Mouse (Mus musculus) cortical plate, adult 2 months (tissue): ENCODE results near the gene Gcn1l1. TPM values are rescaled to one million over a fixed set of nuclear protein-coding genes. Genes with fewer than 3 reads are reported as not detected.

Experiments
- H3K27ac ChIP-seq: fragments of 200-500 bp; 2 replicates; pipeline ENCODE4 v1.5.1; 2012; ENCODE audit warnings: low read length, control low read depth, inconsistent platforms; ENCODE audit not compliant: insufficient read depth
- H3K4me1 ChIP-seq: fragments of 200-500 bp; 2 replicates; pipeline ENCODE4 v1.6.1; 2011; ENCODE audit warnings: low read length; ENCODE audit not compliant: control insufficient read depth, insufficient read depth
- H3K4me3 ChIP-seq: fragments of 200-500 bp; 2 replicates; pipeline ENCODE4 v1.5.1; 2011; ENCODE audit warnings: mild to moderate bottlenecking, low read length, control low read depth; ENCODE audit not compliant: insufficient read depth
- CTCF ChIP-seq: fragments of 200-500 bp; IDR thresholded peaks from 2 replicates; pipeline ENCODE4 v1.5.1; 2011; ENCODE audit warnings: mild to moderate bottlenecking, control low read depth, low read length; ENCODE audit not compliant: insufficient read depth; ENCODE audit errors: extremely low read depth
- POLR2A ChIP-seq: fragments of 200-500 bp; IDR thresholded peaks from 2 replicates; pipeline ENCODE4 v1.6.1; 2011; ENCODE audit warnings: mild to moderate bottlenecking, low read length, control low read depth; ENCODE audit not compliant: insufficient read depth; ENCODE audit errors: extremely low read depth
- polyA plus RNA-seq: library from polyadenylated mRNA; depleted of rRNA; stranded (reverse); fragments of >200 nt; gene quantifications from 2 replicates; pipeline ENCODE4 v1.2.3, GENCODE M21; 2012

Gene Gcn1l1
- polyA plus RNA-seq, 1 experiment, result 36.0 TPM

DNA sequence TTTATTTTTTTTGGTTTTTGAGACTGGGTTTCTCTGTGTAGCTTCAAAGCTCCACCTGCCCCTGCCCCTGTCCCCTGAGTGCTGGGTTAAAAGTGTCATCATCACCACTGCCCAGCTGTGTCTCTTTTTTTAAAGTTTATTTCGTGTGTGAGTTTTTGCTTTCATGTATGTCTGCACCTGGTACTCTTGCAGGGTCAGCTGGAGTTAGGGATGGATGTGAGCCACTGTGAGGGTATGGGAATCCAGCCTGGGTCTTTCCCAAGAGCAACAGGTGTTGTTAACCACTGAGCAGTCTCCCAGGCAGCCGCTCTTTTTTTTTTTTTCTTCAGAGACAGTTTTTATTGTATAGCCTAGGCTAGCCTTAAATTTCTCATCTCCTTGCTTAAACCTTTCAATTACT lies 21.7 kb downstream of the Gcn1l1 start:
- Histone ChIP-seq H3K4me3 (no peak overlapping the region), H3K27ac (no peak overlapping the region), H3K4me1 (no peaks in the 10 kb centered on the region)
- TF ChIP-seq CTCF, result no peak
- no peak for TF ChIP-seq POLR2A

DNA sequence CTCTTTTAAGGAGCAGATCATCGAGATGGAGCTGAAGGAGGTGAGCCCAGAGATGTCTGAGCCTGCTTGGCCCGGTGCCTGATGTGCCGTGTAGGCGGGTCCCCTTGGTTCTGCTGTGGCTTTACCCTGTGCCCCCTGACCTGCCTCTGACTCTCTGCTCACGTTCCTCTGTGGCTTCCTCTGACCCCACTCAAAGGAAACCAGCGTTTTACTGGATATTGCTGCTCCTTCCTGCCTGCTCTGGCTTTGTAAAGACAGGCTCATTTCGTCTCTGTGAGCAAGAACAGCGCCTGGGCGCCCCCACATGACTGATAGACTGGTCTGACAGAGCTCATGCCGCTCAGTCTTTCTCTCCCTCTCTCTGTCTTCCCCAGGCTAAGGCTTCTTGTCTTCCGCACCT lies 26.0 kb downstream of the Gcn1l1 start:
- Histone ChIP-seq H3K4me3 (no peak overlapping the region), H3K4me1 (no peaks in the 10 kb centered on the region), H3K27ac (no peak overlapping the region)
- no peak for TF ChIP-seq POLR2A
- TF ChIP-seq CTCF, result no peak

DNA sequence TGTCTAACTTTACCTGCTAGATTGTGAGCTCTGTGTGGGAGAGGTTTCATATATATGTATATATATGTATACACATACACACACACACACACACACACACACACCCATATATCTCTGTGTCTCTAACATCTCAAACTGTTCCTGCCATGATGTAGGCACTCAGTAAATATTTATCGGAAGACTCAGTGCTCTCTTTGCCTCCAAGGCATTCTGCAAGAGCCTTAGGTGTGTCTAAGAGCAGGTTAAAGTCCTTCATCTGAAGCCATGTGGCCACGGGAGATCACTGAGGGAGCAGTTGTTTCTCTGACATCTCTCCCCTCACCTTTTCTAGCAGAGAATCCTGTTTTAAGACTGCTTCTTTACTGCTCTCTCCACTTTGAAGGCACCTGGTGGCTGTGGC lies 26.5 kb downstream of the Gcn1l1 start:
- Histone ChIP-seq H3K4me1 (no peaks in the 10 kb centered on the region), H3K4me3 (no peak overlapping the region), H3K27ac (no peak overlapping the region)
- no peak for TF ChIP-seq CTCF
- TF ChIP-seq POLR2A, result no peak

DNA sequence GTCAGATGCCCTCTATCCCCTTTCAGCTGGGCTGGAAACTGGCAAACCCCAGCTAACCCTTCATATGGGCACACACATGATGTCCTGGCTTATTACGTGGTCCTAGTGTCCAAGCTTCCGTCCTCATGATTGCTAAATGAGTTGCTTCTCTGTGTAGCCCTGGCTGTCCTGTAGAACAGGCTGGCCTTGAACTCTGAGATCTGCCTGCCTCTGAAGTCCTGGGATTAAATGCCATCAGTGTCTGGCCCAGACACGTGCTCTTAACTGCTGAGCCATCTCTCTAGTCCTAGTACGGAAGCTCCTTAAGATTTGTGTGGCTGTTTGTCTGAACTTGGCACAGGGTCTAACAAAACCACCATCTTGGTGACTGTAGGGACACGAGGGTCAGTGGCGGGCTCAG lies 38.5 kb downstream of the Gcn1l1 start:
- H3K4me3 ChIP-seq, result no peak overlapping the region
- no peak overlapping the region for H3K27ac ChIP-seq
- no peak for TF ChIP-seq CTCF
- no peaks in the 10 kb centered on the region for H3K4me1 ChIP-seq

DNA sequence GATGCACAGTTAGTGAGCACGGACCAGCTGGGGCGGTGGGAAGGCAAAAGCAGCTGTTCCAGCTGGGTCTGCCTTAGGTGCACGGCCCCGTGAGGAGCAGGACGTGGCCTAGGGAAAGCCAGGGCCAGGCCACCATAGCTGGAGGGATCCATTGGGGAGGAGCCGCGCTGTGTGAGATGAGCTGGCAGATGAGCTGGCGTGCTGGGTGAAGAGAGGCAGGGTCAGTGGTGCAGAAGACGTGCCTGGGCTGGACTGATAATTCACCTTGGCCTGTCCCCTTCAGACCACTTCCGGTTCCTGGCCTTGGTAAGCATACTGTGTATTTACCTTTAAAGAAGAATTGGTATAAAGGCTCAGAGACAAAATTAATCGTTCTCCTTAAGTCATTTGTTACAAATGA lies 46.5 kb downstream of the Gcn1l1 start:
- Histone ChIP-seq H3K4me3 (no peak overlapping the region), H3K4me1 (no peaks in the 10 kb centered on the region; the same call in 1 of the 2 replicates), H3K27ac (no peak overlapping the region)
- TF ChIP-seq CTCF (no peak), POLR2A (no peak)

DNA sequence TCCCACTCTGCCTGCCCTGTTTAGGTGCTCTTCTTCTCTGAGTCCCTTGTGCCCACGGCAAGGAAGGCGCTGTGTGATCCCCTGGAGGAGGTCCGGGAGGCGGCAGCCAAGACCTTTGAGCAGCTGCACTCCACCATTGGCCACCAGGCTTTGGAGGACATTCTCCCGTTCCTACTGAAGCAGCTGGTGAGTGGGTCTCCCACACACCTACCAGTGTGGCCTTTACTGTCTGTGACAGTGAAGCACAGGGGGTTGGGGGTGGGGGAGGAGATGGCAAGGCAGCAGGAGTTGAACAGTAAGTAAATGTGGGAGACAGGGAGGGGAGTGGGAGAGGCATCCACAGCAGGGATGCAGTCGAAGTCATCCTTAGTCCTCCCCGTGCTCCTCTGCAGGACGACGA lies 48.3 kb downstream of the Gcn1l1 start:
- no peak overlapping the region for H3K4me3 ChIP-seq
- TF ChIP-seq POLR2A, result no peak
- TF ChIP-seq CTCF, result no peak
- H3K27ac ChIP-seq, result no peak overlapping the region
- no peaks in the 10 kb centered on the region; the same call in 1 of the 2 replicates for H3K4me1 ChIP-seq

DNA sequence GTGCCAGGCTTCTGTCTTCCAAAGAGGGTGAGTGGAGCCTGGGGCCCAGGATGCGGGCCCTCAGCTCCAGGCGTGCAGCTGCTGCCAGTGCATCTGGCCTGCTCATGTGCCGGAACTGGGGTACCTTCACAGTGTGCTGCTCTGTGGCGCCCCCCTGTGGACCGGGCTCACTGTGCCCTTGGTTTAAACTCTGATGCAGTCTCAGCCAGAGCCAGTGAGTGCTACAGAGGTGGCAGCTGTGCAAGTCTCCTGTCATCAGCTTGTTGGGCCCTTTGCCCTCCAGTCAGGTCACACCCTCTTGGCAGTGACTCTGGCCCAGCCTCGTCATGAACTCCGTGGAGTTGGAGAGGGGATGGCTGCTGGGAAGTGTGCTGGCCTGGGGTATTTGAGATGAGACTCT lies 49.9 kb downstream of the Gcn1l1 start:
- TF ChIP-seq POLR2A (no peak), CTCF (peak; percentile 37)
- H3K27ac ChIP-seq, result no peak overlapping the region

DNA sequence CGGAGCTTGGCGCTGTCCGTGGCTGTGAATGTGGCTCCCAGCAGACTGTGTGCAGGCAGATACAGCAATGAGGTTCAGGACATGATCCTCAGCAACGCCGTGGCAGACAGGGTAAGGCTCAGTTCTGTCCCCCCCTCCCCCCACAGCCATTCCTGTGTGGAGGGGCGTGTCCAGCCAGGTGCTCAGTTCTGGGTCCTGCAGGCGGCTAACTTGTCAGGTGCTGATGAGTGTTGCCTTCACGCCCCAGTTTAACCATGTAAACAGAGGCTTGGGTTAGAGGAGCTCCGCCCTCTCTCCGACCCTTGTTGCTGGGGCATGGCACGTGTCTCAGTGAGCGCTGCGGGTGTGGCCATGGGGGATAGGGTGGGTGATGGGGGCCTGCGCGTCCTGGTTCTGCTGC lies 54.6 kb downstream of the Gcn1l1 start:
- no peak overlapping the region for H3K4me3 ChIP-seq
- TF ChIP-seq POLR2A (no peak), CTCF (no peak)
- H3K4me1 ChIP-seq, result peaks cover 2% of the 10 kb centered on the region
- no peak overlapping the region for H3K27ac ChIP-seq

More for the DNA sequence above, 49.9 kb downstream of the Gcn1l1 start:
- H3K4me1 ChIP-seq, result no peaks in the 10 kb centered on the region; the same call in 1 of the 2 replicates
- no peak overlapping the region for H3K4me3 ChIP-seq

DNA sequence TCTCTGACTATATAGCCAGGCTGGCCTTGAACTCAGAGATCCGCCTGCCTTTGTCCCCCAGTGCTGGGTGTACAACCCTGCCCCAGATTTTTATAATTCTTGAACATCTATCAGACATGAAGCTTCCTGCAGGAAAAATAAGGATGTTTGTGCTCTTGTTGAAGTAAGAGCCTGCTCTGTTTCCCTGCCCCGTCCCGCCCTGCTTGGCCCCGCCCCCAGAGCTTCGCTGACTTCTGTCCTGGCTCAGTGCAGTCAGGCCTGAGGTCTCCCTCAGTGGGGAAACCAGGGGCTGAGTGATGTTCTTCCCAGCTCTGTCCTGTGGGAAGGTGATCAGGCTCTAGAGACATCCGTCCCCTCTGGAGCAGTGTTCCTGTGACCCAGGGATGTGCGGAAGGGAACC lies 57.6 kb downstream of the Gcn1l1 start:
- no peak overlapping the region for H3K27ac ChIP-seq
- no peak for TF ChIP-seq POLR2A
- TF ChIP-seq CTCF, result no peak
- no peak overlapping the region for H3K4me3 ChIP-seq
- H3K4me1 ChIP-seq, result peaks cover 2% of the 10 kb centered on the region

DNA sequence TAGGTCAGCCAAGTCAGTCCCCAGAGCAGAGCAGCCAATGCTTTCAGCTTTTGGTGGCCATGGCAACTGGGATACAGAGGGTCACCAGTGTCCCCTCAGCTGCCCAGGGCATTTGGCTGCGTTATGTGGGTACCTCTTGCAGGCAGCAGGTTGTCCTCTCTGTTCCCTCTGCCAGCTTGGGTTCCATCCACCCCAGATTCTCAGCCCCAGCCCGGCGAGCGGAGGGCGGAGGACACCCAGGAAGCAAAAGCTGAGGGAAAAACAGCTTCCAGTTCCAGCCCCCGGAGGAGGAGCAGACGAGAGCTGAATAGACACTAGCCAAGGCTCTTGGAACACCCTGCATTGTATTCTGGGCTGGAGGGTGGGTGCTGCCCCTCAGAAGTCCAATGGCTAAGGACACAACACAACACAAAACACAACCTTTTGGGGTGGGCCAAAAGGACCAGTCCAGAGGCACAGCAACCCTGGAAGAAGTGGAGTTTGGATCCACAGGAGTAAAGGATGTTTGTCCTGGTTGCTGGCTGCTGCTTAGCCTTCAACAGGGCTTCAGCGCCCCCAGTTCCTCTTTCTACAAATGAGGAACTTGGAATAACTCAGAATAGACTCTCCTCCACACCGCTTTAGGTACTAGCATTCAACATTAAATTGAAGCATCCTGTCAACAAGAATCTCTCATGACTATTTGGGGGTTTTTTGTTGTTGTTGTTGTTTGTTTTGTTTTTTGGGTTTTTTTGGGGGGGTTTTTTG lies 58.8 kb downstream of the Gcn1l1 start:
- TF ChIP-seq CTCF (no peak), POLR2A (no peak)
- H3K4me3 ChIP-seq, result no peak overlapping the region
- peaks cover 2% of the 10 kb centered on the region for H3K4me1 ChIP-seq
- peak overlapping the region; percentile 4; the same call in 1 of the 2 replicates for H3K27ac ChIP-seq

DNA sequence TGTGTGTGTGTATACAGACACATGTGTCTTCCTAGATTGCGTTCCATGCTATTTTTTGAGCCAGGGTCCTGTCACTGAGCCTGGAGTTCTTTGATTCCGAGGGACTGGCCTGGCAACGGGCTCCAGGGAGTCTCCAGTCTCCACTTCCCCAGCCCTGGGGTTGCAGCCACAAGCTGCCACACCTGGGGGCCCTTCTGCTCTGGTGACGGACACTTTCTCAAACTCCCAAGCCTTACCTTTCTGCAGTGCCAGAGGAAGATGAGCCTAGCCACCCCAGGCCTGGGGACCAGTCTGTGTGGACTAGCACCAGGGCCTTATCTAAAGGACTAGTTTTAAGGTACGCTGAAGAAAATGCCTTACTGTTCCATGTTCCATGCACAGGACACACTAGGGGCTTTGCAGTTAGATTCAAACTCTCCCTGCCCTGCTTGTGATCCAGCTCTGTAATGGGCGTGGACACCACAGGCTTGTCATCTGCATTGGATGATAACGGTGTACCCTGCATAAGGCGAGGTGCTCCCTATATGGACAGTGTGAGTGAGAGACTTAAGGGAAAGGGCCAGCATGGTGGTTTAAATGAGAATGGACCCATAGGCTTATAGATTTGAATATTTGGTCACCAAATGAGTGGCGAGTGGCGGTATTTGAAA lies 61.3 kb downstream of the Gcn1l1 start:
- Histone ChIP-seq H3K4me3 (no peak overlapping the region), H3K27ac (no peak overlapping the region), H3K4me1 (peaks cover 2% of the 10 kb centered on the region)
- no peak for TF ChIP-seq CTCF
- no peak for TF ChIP-seq POLR2A
